Mouse (Mus musculus): ENCODE data around the gene Gm20388. TPM values are rescaled to one million over a fixed set of nuclear protein-coding genes. Genes with fewer than 3 reads are reported as not detected.
A peak's percentile ranks its signal among the peaks of the same experiment; 100 is the strongest.

Gm20388 gene
- polyA plus RNA-seq, 1 experiment from 2014 or later: not detected

DNA sequence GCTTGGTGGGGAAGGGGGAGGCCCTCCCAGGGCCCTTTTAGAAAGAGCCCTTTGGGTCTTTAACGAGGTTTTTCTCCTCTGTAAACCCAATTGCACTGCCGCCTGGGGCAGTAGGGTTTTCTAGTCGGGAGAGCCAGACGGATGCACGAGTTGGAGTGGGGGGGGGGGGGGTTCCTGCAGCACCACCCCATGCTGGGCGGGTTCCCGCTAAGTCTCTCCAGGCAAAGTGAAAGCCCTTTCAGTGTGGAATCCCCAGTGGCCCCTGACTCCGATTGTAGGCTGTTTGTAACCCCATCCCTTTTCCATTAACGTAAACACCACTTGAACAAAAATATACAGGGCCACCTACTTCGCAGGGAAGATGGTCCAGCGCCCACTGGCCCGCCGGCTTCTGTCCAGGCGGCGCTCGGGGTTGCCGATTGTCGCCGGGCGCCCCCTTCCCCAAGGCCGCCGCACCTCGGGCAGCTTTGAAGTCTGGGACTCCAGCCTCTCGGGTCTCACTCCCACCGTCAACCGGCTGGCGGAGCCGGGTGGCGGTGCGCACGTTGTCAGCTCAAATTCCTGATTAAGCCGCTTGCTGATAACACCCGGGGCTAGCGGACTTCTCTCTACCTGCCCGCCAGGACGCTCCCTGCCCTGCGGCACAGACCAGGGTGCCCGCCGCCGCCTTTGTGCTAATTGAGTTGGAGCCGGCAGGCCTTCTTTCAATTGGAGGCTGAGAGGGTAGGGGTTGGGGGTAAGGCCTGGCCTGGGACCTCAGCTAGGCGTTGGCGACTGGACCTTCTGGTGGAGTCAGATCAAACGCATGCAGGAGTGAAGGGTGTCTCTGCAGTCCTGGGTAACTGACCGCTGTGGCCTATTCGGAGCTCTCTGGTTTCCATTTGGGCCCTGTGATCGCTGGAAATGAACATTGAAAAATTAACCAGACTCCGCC is 1162.8 kb downstream of the Gm20388 start:
- ATAC-seq (ENCODE audit: low FRiP score) (no peak), DNase-seq (ENCODE audit: low spot score, missing footprints) (peak; percentile 94)
- H3K27ac ChIP-seq (ENCODE audit: low read depth, low read length): no peak overlapping the region
- H3K9ac ChIP-seq (ENCODE audit: low read length): no peak overlapping the region
- WGBS: under 1% methylated on average over 48 of the region's 48 CpGs
- H3K27me3 ChIP-seq (ENCODE audit: control insufficient read depth, insufficient read depth, low read length): peaks cover 89% of the 10 kb centered on the region
- no peaks in the 10 kb centered on the region for H3K9me3 ChIP-seq (ENCODE audit: control insufficient read depth, low read length)
- 0 out of 2 replicates have a peak, but pooled peaks cover 4% of the 10 kb centered on the region for H3K4me1 ChIP-seq (ENCODE audit: control insufficient read depth, insufficient read depth, low read length)
- no peak overlapping the region; the same call in 1 of the 2 replicates for H3K4me2 ChIP-seq
- no peak overlapping the region for H3K4me3 ChIP-seq (ENCODE audit: low read depth, low read length)
- H3K36me3 ChIP-seq (ENCODE audit: control insufficient read depth, insufficient read depth, low read length): no peaks in the 10 kb centered on the region

DNA sequence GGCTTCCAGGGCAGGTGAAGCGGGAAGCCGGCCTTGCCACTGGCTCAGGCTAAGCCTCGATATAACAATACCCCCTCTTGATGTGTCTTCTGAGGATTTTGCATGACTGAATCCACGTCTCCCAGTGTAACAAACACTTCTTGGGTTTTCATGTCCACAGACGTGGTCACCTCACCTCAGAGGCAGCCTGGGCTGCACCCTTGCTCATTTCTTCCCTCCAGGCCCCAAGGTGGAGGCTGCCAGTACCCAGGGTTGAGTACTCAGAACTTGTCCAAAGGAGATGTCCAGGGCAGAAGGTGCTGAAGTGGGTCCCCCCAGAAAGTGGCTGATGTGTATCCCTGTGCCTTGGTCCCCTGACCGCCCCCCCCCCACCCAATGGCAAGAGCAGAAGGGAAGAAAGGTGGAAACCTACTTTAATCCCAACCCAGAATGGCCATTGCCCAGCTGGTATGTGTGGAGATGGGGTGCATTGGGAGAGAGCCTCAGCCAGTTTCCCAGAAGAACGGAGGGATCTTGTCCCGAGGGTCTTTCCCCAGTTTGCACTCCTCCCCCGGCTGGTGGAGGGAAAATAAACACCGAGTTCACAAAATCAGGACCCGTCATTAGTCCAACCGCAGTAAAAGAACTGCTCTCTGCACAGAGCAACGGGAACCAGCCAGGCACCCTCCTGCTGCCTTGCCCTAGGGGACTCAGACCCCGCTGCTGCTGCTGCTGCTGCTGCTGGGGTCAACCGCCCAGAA is 1163.6 kb downstream of the Gm20388 start:
- Histone ChIP-seq H3K4me2 (no peak overlapping the region), H3K36me3 (ENCODE audit: control insufficient read depth, insufficient read depth, low read length) (no peaks in the 10 kb centered on the region), H3K27ac (ENCODE audit: low read depth, low read length) (no peak overlapping the region), H3K4me3 (ENCODE audit: low read depth, low read length) (no peak overlapping the region), H3K27me3 (ENCODE audit: control insufficient read depth, insufficient read depth, low read length) (peaks cover 95% of the 10 kb centered on the region), H3K9me3 (ENCODE audit: control insufficient read depth, low read length) (no peaks in the 10 kb centered on the region), H3K4me1 (ENCODE audit: control insufficient read depth, insufficient read depth, low read length) (0 out of 2 replicates have a peak, but pooled peaks cover 4% of the 10 kb centered on the region), H3K9ac (ENCODE audit: low read length) (no peak overlapping the region)
- WGBS: 2% methylated on average over 15 of the region's 15 CpGs
- no peak for ATAC-seq (ENCODE audit: low FRiP score)
- DNase-seq (ENCODE audit: low spot score, missing footprints): peak; percentile 92

DNA sequence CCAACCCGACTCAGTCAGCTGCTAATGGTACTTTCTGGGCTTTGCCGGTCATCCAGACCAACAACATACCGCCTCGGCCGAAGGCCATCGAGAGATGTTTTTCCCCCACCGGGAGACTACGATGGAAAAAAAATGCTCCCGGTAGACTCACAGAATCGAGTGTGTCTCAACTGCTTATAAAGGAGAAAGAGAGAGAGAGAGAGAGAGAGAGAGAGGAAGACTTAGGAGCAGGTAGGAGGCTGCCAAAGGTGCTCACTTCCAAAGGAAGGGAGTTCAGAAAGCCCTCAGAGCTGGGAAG is 1164.2 kb downstream of the Gm20388 start:
- H3K9ac ChIP-seq (ENCODE audit: low read length): no peak overlapping the region
- H3K4me3 ChIP-seq (ENCODE audit: low read depth, low read length): no peak overlapping the region
- H3K27ac ChIP-seq (ENCODE audit: low read depth, low read length): no peak overlapping the region
- H3K27me3 ChIP-seq (ENCODE audit: control insufficient read depth, insufficient read depth, low read length): peaks cover 98% of the 10 kb centered on the region
- ATAC-seq (ENCODE audit: low FRiP score): no peak
- no peak overlapping the region for H3K4me2 ChIP-seq
- peak; percentile 94 for DNase-seq (ENCODE audit: low spot score, missing footprints)
- WGBS: under 1% methylated on average over 10 of the region's 10 CpGs
- H3K9me3 ChIP-seq (ENCODE audit: control insufficient read depth, low read length): no peaks in the 10 kb centered on the region
- 0 out of 2 replicates have a peak, but pooled peaks cover 4% of the 10 kb centered on the region for H3K4me1 ChIP-seq (ENCODE audit: control insufficient read depth, insufficient read depth, low read length)
- no peaks in the 10 kb centered on the region for H3K36me3 ChIP-seq (ENCODE audit: control insufficient read depth, insufficient read depth, low read length)

DNA sequence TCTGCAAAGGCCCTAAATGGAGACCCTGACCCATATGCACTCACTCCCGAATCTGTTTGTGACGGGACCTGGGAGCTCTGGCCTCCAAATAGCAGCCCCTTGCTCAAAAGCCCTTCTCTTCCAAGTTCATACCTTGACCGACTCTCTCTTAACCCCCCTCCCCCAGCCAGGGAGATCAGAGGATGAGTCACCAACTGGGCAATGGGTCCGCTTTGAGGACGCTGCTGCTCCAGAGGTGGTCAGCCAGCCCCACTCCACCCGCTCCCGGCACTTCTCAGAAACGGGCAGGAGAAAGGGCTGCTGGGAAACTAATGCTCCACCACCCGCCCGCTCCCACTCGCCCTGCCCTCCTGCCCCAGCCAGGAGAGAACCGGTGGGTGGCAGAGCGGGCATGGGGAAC is 1165.3 kb downstream of the Gm20388 start:
- 0 out of 2 replicates have a peak, but pooled peaks cover 4% of the 10 kb centered on the region for H3K4me1 ChIP-seq (ENCODE audit: control insufficient read depth, insufficient read depth, low read length)
- no peaks in the 10 kb centered on the region for H3K9me3 ChIP-seq (ENCODE audit: control insufficient read depth, low read length)
- H3K4me2 ChIP-seq: no peak overlapping the region
- WGBS: 2% methylated on average over 13 of the region's 13 CpGs
- no peak overlapping the region for H3K9ac ChIP-seq (ENCODE audit: low read length)
- H3K4me3 ChIP-seq (ENCODE audit: low read depth, low read length): no peak overlapping the region
- H3K27ac ChIP-seq (ENCODE audit: low read depth, low read length): no peak overlapping the region
- ATAC-seq (ENCODE audit: low FRiP score): no peak
- peak; percentile 93 for DNase-seq (ENCODE audit: low spot score, missing footprints)
- no peaks in the 10 kb centered on the region for H3K36me3 ChIP-seq (ENCODE audit: control insufficient read depth, insufficient read depth, low read length)
- H3K27me3 ChIP-seq (ENCODE audit: control insufficient read depth, insufficient read depth, low read length): peaks cover 99% of the 10 kb centered on the region

DNA sequence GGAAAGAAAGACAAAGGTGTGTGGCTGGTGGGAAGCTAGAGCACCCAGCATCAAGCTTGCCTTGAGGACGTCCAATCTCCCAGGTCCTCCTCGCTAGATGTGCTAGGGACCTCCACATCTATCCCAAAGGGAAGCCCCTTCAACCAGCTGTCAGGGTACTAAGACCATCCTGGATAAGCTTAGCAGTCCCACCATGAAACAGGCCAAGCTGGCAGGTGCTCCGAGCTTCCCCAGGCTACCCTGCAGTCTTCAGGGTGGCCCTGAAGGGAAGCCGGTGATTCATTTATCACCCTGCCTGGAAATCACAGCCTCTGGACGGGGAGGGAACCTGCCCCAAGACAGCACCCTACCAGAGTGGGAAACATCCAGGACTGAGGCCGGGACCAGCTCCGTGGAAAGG is 1165.9 kb downstream of the Gm20388 start:
- Histone ChIP-seq H3K9ac (ENCODE audit: low read length) (no peak overlapping the region), H3K9me3 (ENCODE audit: control insufficient read depth, low read length) (no peaks in the 10 kb centered on the region), H3K4me3 (ENCODE audit: low read depth, low read length) (no peak overlapping the region), H3K27me3 (ENCODE audit: control insufficient read depth, insufficient read depth, low read length) (peaks cover 99% of the 10 kb centered on the region), H3K36me3 (ENCODE audit: control insufficient read depth, insufficient read depth, low read length) (no peaks in the 10 kb centered on the region), H3K4me2 (no peak overlapping the region), H3K27ac (ENCODE audit: low read depth, low read length) (no peak overlapping the region), H3K4me1 (ENCODE audit: control insufficient read depth, insufficient read depth, low read length) (0 out of 2 replicates have a peak, but pooled peaks cover 4% of the 10 kb centered on the region)
- ATAC-seq (ENCODE audit: low FRiP score) (no peak), DNase-seq (ENCODE audit: low spot score, missing footprints) (peak; percentile 86)
- 2% methylated on average over 7 of the region's 7 CpGs for WGBS

DNA sequence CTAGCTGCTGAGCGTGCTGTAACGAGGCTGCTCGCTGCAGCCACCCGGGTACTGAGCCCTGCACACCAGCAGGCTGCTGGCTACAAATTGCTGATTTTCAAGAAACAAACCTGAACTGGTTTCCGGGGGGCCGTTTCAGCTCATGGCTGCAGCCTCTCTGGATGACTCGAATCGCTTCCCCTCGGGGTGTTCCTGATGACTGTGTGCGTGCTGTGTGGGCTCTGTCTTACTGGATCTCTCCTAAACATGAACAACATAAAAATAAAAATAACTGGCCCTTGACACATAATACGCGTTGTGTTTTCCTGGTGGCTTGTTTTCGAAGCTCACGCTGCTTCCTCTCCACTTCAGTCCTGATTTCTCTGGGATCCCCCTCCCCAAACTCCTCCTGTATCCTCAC is 1168.1 kb downstream of the Gm20388 start:
- no peak for ATAC-seq (ENCODE audit: low FRiP score)
- WGBS: 2% methylated on average over 14 of the region's 14 CpGs
- no peak overlapping the region for H3K27ac ChIP-seq (ENCODE audit: low read depth, low read length)
- H3K27me3 ChIP-seq (ENCODE audit: control insufficient read depth, insufficient read depth, low read length): peaks cover 99% of the 10 kb centered on the region
- H3K9ac ChIP-seq (ENCODE audit: low read length): no peak overlapping the region
- H3K9me3 ChIP-seq (ENCODE audit: control insufficient read depth, low read length): no peaks in the 10 kb centered on the region
- no peak overlapping the region for H3K4me3 ChIP-seq (ENCODE audit: low read depth, low read length)
- no peaks in the 10 kb centered on the region for H3K36me3 ChIP-seq (ENCODE audit: control insufficient read depth, insufficient read depth, low read length)
- peak; percentile 91 for DNase-seq (ENCODE audit: low spot score, missing footprints)
- H3K4me1 ChIP-seq (ENCODE audit: control insufficient read depth, insufficient read depth, low read length): peaks cover 11% of the 10 kb centered on the region
- no peak overlapping the region for H3K4me2 ChIP-seq

DNA sequence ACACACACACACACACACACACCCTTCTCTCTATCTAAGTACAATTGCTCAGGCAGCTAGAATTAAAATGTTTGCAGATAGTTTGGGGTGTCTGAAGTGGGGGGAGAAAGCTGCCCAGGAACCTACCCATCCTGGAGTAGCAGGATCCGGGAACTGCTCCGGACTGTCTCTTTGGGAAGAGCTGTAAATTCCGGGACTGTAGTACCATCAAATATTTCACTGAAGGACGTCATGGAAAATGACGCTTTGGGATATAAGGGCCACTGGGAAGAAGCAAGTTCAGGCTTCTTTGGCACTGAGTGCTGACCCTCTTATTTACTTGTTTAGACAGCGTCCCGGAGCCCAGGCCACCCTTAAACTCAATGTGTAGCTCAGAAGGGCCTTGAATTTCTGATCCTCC is 1168.6 kb downstream of the Gm20388 start:
- Histone ChIP-seq H3K9ac (ENCODE audit: low read length) (no peak overlapping the region), H3K36me3 (ENCODE audit: control insufficient read depth, insufficient read depth, low read length) (no peaks in the 10 kb centered on the region), H3K4me2 (no peak overlapping the region), H3K27ac (ENCODE audit: low read depth, low read length) (no peak overlapping the region), H3K27me3 (ENCODE audit: control insufficient read depth, insufficient read depth, low read length) (peaks cover 99% of the 10 kb centered on the region), H3K4me1 (ENCODE audit: control insufficient read depth, insufficient read depth, low read length) (peaks cover 16% of the 10 kb centered on the region), H3K4me3 (ENCODE audit: low read depth, low read length) (no peak overlapping the region), H3K9me3 (ENCODE audit: control insufficient read depth, low read length) (no peaks in the 10 kb centered on the region)
- peak; percentile 93 for DNase-seq (ENCODE audit: low spot score, missing footprints)
- WGBS: 1% methylated on average over 7 of the region's 7 CpGs
- no peak for ATAC-seq (ENCODE audit: low FRiP score)

DNA sequence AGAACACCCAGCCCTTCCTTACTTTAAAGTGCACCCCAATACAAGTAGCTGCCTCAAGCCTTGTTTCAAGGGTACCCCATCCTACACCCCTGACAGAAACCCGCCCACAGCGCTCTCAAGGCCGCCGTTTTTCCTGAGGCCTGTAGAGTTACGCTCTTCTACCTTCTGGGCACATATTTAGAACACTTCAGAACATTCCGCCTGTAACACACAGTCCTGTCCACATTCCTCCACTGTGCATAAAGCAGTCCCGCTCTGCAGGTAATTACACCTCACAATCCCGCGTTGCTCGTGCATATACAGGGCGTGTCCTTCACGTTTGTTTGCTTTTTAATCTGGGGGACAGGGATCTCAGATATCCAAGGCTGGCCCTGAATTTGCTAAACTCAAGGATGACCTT is 1169.3 kb downstream of the Gm20388 start:
- no peak overlapping the region for H3K9ac ChIP-seq (ENCODE audit: low read length)
- H3K4me2 ChIP-seq: no peak overlapping the region
- H3K36me3 ChIP-seq (ENCODE audit: control insufficient read depth, insufficient read depth, low read length): no peaks in the 10 kb centered on the region
- no peak overlapping the region for H3K4me3 ChIP-seq (ENCODE audit: low read depth, low read length)
- H3K27ac ChIP-seq (ENCODE audit: low read depth, low read length): no peak overlapping the region
- H3K4me1 ChIP-seq (ENCODE audit: control insufficient read depth, insufficient read depth, low read length): peaks cover 23% of the 10 kb centered on the region
- DNase-seq (ENCODE audit: low spot score, missing footprints): peak; percentile 91
- no peak for ATAC-seq (ENCODE audit: low FRiP score)
- H3K9me3 ChIP-seq (ENCODE audit: control insufficient read depth, low read length): no peaks in the 10 kb centered on the region
- peaks cover 99% of the 10 kb centered on the region for H3K27me3 ChIP-seq (ENCODE audit: control insufficient read depth, insufficient read depth, low read length)
- WGBS: 3% methylated on average over 12 of the region's 12 CpGs

Data from midbrain, embryonic 11.5 days (tissue).